Mouse (Mus musculus): ENCODE data around the gene Pknox2.

- TF ChIP-seq CTCF (IDR thresholded peaks at IDR 0.05; ENCODE audit: control insufficient read depth, insufficient read depth, insufficient replicate concordance, low read depth, low read length) (no peak), POLR2A (IDR thresholded peaks at IDR 0.05; ENCODE audit: control insufficient read depth, low read depth, low read length) (no peak)
Measured at GRCm38 (mm10) chr9:37054703-37055102, 92.5 kb downstream of the Pknox2 start.
